Mouse (Mus musculus) CH12.LX (cell line): ENCODE results near the gene Mustn1.

Experiments used
- CHD2 ChIP-seq: IDR thresholded peaks from 2 replicates; pipeline ENCODE4 v1.6.1; 2011; ENCODE audit warnings: low read length, improper control_type of control experiment
- CTCF ChIP-seq, 2 experiments: IDR thresholded peaks in 1 of 2; conservative IDR thresholded peaks in 1 of 2; 2 replicates each; pipeline ENCODE4 v1.5.1; 2011 to 2012; ENCODE audit warnings: low read depth in 2 of 2, low read length in 2 of 2, improper control_type of control experiment in 1 of 2, inconsistent platforms in 1 of 2, mild to moderate bottlenecking in 1 of 2, moderate library complexity in 1 of 2
- ELF1 ChIP-seq: IDR thresholded peaks from 2 replicates; pipeline ENCODE4 v1.6.1; 2014; ENCODE audit warnings: low read depth, mild to moderate bottlenecking, inconsistent platforms, low read length, improper control_type of control experiment
- ETS1 ChIP-seq: conservative IDR thresholded peaks from 2 replicates; pipeline ENCODE4 v1.6.1; 2012; ENCODE audit warnings: low read depth, mild to moderate bottlenecking, inconsistent platforms, low read length, improper control_type of control experiment, moderate library complexity
- MAFK ChIP-seq: IDR thresholded peaks from 2 replicates; pipeline ENCODE4 v1.6.1; 2011; ENCODE audit warnings: low read length, improper control_type of control experiment; ENCODE audit not compliant: insufficient replicate concordance
- PAX5 ChIP-seq: IDR thresholded peaks from 2 replicates; pipeline ENCODE4 v1.6.1; 2012; ENCODE audit warnings: low read length, inconsistent platforms, mixed read lengths
- POLR2A ChIP-seq: IDR thresholded peaks from 2 replicates; pipeline ENCODE4 v1.6.1; 2011; ENCODE audit warnings: low read depth, mild to moderate bottlenecking, improper control_type of control experiment, low read length
- TBP ChIP-seq: conservative IDR thresholded peaks from 2 replicates; pipeline ENCODE4 v1.6.1; 2011; ENCODE audit warnings: low read depth, low read length, improper control_type of control experiment
- ZNF384 ChIP-seq: IDR thresholded peaks from 2 replicates; pipeline ENCODE4 v1.6.1; 2012; ENCODE audit warnings: low read depth, low read length, improper control_type of control experiment, inconsistent platforms

DNA sequence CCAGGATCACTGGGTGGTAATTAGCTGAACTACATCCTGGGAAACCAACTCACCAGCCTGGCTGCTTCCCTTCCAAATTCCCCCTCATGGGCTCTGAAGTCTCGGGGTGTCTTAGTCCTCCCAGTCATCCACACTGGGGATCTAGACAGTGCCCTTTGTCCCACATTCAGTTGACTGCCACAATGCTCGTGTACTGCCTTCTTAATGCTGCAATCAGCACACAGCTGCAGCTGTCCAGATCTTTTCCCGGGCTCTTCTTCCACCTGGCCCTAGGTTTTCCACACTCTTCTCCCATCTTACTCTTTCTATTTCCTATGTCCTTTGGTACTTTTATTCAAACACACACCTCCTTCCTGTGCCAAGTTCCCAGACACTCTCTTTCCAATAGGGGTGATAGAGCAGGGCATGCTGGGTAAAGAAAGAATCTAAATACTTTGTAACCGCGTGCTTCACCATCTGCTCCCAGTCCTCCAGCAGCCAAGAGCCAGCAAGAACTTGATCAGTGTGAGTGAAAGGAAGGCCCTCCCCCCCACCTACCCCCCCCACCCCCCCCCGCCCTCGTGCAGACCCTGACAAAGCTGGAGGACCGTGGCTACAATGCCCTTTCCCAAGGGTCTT is 43.2 kb downstream of the Mustn1 start:
- no peak for TF ChIP-seq ZNF384
- TF ChIP-seq CTCF (conservative IDR thresholded peaks at IDR 0.05 in 1 of 2, IDR thresholded peaks at IDR 0.05 in 1 of 2; ENCODE audit: low read depth in 2 of 2, low read length in 2 of 2), result no peak
- no peak for TF ChIP-seq CHD2
- no peak for TF ChIP-seq MAFK
- TF ChIP-seq TBP, result peak; percentile 86; the same call in 1 of the 2 replicates
- TF ChIP-seq PAX5, result no peak
- no peak for TF ChIP-seq ETS1
- TF ChIP-seq POLR2A, result peak; percentile 53
- no peak for TF ChIP-seq ELF1
